Mouse (Mus musculus) gastrocnemius, adult 8-10 months (tissue): ENCODE measurements around the gene Papola. TPM values are rescaled to one million over a fixed set of nuclear protein-coding genes. Genes with fewer than 3 reads are reported as not detected.
"Not testable (repeated sequence)": the region's sequence is repeated elsewhere in the genome, so short reads cannot be mapped to it uniquely, and the experiment has no call there.

Experiments
- DNase-seq, 2 experiments: peaks; one replicate each; pipeline ENCODE4 v3.0.0; 2022; ENCODE audit warnings: low spot score in 2 of 2
- total RNA-seq, 4 experiments: library from RNA; stranded (reverse); gene quantifications; 2 replicates each; pipeline ENCODE4 v1.2.4; 2022

Papola gene
- total RNA-seq, 4 experiments from 2014 or later, result 58.1 to 82.8 (median 62.0) TPM

DNA sequence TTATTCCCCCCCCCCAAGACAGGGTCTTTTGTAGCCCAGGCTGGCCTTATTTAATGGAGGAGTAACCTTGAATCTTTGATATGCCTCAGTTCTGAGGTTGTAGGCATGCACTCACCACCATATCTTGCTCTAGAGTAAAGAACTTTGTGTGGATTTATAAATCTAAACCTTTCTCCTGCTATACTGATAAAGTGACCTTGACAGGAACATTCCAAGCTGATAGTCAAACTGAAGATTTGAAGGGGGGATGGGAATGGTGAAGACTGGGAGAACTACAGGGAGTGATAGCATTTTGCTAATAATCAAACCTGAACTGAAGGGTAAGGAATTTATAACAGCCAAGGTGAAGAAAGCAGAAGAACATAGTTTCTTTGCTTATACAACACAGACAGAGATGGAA, 13.5 kb downstream of the Papola start:
- no peak for DNase-seq

DNA sequence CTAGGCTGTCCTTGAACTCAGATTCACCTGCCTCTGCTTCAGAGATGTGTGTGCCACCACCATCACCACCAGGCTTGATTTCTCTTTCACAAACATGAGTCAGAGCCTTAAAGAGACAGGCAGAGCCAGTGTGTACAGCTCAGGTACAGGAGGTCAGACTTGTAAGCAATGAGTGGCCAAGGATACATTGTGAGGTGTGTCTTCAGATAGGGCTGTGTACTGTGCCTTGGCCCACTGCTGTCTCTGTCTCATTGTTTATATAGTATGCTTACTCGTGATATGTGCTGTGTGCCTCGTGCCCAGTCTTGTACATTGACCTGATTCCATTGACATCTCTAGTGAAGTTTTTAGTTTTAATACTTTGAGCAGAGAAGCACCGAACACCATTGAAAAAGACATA, 21.3 kb downstream of the Papola start:
- DNase-seq, result no peak

DNA sequence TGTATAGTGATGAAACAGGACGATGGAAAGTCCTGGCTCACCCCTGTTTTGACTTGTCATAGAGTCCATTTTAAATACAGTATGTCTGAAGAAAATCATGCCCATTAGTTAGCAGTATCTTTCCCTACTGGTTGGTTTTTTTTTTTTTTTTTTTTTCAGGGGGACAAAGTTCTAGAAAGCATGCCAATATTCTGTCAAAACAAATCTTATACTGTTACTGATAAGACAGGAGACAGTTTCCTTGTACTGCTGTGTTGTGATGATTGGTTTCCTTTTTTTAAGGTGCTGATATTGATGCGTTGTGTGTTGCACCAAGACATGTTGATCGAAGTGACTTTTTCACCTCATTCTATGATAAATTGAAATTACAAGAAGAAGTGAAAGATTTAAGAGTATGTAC, 21.7 kb downstream of the Papola start:
- no peak for DNase-seq

DNA sequence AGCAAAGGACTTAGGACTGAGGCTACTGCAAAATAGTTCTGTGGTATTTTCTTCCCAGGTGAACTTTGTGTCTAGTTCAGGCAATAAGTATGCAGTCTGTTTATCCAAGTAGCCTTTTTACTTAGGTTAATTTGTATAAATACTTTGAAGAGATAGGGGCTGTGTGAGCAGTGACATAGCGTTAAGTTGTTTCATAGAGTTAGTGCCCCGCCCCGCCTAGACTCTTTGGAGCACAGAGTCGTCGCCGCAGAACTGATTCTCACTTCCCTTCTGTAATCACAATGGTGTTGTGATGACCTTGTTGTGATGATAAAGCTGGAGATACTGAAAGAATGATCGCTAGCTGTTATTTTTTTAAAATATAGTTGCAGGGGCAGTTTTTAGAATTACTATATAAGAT, 22.9 kb downstream of the Papola start:
- no peak for DNase-seq

DNA sequence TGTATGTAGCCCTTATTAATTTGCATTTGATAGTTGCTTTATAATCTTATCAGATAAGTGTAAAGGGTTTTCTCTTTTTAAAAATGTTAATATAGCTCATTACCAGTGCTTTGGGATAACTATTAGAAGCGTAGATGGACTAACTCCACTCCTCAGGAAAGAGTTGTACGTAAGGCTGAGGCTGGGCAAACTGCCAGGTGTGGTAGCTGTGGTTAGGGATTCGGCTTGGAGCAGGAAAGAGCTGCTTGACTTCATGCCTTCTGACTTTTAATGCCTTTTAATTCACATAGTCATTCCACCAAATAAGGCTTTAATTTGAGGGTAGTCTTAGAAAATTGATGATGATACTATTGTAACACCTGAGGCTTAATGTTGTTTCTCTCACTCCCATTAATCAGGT, 24.5 kb downstream of the Papola start:
- DNase-seq, result no peak

DNA sequence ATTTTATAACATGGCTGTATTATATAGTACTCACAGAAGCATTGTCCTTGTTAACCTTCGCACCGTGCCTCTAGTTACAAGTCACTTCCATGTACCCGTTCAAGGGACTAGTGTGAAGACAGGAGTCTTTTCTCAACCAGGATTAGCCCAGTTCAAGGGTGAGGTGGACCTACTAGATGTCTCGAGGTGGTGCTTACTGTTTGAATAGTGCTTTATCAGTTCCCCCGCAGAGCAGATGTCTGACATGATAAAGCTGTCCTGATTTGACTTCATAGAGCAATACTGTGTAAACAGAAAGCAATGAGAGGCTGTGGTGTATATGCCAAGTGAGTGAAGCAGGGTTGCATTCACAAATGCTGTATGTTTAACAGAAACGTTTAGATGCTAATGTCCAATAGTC, 26.1 kb downstream of the Papola start:
- no peak for DNase-seq

DNA sequence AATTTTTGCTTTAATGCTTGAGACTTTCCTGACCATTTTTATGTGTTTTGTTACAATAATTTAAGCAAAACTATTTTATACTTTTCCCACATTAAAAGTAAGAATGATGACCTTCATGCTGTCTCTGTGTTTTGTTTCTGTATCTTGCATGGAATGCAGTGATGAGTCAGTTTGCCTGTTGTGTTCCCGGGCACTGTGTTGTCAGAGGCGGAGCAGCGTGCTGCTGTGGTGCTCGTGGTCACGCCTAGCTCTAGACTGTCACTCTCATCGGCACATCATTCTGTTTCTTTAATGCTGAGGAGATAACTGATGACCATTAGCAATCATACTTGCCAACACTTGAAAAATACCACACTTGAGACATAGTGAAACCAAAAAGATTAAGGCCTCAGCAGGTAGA, 29.5 kb downstream of the Papola start:
- no peak for DNase-seq

DNA sequence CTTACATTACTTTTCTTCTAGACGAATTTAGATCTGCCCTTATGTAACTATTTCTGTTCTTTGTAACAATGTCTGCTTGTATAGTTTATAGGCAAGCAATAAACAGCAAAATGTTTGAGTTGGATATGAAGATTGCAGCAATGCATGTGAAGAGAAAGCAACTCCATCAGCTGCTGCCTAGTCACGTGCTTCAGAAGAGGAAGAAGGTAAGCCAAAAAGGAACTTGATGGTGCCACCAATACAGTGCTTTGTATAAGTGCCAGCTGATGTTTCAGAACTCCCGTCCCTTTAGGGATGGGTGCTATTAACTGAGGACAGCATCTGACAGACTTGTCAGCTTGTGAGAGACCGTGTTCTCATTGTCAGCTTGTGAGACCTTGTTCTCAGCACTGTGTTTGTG, 39.0 kb downstream of the Papola start:
- DNase-seq, result no peak

DNA sequence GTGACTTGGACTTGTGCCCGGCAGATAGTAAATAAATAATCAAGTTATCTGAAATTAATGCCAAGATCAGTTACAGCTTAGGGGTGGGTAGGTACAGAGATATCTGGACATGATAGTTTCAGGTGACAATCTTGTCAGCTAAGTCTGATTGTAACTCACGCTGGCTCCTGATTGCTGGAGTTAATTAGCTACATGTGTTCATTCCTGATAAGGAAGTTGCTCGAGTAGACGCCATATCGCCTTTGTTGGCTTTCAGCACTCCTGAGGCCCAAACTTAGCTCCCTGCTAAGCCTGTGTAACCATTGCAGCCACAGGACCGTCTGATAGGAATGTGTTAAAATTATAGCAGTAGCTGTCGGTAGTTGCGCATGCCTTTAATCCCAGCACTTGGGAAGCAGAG, 40.2 kb downstream of the Papola start:
- DNase-seq, result no peak

DNA sequence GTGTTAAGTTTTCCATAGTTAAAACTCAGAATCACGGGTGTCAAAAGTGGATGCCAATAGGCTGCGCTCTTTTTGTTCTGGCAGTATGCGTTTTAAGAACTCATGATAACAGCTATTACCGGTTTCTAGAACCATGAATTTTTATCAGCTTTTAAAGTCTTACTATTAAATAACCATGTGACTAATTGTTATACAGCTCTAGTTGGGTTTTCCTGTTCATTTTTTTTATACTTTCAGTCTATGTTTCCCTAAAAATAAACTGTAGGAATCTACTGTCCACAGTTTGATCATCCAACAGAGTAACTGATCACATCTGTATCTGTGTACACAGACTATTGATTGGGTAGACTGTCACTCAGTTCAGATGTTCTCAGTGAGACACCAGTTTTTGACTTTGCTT, 40.8 kb downstream of the Papola start:
- DNase-seq, result no peak

DNA sequence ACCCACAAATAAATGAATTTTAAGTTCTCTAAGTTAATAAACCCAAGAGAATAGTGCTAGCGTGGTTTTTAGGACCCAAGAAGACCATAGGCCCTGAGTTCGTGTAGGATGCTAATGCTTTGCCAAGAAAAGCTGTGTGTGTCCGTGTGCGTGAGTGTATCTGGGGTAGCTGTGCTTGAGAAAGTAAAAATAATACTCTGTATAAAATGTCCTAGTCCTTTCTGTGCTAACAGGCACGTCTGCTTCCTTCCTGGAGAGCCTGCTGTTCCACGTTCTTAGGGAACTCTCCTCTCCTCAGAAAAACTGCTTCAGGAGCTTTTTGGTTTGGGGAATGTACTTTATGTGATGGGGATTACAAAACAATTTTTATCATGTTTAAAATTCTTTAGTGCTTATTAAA, 48.0 kb downstream of the Papola start:
- DNase-seq, result no peak

DNA sequence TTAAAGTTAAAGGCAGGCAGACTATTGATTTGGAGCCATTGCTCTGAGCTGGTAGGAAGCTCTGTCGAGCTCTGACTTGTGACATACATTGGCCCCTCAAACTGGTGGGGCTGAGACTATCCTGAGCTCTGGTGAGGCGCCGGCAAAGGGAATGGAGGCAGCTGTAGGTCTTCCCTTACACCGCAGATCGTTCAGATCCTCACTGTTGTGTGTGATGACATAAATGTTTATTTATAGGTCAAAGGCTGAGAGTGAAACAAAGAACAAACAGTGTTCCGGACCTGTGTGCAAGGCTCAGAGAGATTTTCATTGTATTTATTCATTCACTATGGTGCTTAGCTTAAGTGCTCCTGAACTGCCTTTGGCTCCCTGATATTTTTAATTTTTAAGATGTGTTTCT, 50.4 kb downstream of the Papola start:
- no peak for DNase-seq

DNA sequence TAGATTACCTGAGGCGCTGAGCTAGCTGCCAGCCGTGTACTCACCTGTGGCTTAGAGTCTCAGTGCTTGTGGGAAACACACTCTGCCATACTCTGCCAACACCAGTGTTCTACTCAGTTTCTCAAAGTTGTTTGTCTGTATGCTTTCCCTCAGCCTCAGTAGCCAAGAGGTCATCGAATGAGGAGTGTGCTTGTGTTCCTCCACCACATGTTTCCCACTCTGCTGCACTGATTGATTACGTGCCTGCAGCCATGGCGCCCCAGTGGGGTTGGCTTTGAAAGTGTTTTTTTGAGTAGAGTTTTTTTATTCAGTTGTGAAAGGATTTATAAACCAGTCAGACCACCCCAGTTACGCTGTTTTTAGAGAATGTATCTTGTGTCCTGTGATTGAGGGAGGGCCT, 51.1 kb downstream of the Papola start:
- no peak for DNase-seq

DNA sequence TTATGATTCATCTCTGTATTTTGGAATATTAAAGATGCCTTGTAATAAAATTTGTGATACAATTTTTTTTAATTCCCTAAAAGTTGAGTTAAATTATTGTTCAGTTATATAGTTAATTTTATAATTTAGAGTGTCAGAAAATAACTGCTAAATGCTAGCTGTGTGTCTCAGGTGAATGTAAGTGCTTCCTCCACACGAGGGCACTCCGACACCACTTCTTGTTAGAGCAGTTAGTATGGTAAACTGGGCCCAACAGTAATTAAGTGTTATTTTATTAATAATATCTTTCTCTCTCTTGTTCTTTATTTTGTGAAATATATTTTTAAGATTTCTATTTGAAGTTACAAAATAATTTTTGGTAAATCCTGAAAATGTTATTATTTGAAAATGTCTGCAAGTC, 51.7 kb downstream of the Papola start:
- DNase-seq, result no peak

DNA sequence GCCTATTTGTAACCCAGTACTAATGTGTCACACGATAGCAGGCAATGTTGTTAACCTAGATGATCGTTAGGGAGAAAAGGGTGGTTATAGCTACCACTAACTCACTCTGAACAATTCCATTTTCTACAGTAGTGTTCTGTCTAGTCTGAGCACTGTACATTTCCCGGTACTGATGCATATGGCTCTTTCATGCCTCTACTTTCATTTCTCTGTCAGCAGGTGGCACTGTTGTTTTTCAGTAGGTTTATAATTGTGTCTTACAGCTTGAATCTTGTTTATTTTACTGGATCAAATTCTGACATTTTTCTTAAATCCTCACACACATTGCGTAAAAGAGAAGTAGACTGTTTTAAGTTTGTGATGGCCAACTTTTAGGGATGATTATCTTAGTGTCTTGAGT, 54.6 kb downstream of the Papola start:
- no peak for DNase-seq

DNA sequence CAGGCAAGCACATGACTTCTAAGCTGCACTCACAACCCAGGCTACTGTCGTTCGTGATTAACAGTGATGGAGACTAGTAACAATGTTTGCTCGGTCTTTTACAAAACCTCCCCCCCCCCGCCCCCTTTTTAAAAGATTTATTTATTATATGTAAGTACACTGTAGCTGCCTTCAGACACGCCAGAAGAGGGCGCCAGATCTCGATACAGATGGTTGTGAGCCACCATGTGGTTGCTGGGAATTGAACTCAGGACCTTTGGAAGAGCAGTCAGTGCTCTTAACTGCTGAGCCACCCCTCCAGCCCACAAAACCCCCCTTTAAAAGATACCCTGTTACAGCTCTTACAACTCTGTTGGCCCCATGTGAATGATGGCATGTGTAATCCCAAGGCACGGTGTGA, 56.1 kb downstream of the Papola start:
- not testable (repeated sequence) for DNase-seq

DNA sequence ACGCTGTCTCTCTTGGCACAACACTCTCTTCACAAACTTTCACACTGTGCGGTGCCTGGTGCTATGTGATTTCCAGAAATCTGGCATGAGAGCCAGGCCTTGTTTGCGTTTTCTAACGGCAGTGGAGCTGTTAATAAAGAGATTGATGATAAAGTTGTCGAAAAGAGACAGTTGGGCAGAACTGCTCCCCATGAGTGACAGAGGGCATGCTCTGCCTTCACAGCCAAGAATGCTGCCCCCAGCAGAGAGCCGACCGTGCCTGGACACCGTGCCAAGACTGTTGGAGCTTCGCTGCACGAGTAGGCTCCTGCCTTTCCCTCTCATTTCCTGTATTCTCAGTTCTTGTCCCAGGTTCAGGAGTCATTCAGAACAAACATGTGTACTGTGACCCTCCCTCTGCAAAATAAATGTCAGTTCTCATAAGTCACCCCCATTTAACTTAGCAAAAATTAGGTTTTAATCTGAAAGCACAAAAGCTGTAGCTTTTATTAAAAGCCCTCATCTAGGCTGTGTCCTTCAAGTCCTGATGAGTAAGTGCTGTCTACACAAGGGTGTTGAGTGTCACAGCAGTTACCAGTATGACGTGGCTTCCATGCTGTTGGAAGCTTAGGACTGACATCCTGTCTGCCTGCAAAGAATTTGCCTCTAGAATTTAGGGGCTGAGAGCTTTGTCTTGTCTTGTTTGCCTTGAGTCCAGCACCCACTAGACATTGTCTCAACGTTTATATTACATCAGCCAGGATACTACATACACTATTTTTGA, 58.9 kb downstream of the Papola start:
- DNase-seq, result no peak

DNA sequence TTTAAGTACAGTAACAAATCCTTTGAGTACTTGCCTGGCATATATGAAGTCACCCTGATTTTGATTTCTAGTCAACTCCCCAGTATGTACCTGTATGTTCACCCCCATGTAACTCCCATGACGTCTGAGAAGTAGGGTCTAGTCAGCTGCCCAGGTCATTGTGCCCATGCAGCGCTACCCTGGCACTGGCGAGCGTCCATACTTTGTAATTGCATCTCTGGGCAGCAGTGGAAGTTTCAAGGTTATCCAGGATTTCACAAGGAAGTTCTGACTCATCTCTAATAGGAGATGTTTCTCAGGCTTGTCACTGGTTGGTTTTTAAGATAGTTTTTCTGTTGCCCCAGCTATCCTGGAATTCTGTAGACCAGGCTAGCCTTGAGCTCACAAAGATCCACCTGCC, 59.9 kb downstream of the Papola start:
- peak in 1 of 2 experiments; percentile 17 for DNase-seq

DNA sequence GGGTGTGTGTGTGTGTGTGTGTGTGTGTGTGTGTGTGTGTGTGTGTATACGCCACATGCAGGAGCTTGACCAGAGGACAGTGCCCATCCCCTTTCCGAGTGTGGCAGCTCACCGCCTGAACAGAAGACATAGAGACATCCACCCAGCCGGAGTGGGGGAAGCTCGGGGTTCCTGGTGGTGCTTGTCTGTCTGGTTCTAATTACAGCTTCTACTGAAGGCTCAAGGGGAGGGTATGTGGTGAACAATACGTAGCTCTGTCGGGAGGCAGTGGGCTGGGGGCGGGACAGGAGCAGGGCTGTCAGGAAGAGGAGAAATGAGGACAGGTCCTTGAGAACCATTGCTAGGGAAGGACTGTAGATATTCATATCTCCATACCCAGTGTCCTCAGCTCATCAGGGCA, 64.6 kb downstream of the Papola start:
- no peak for DNase-seq

DNA sequence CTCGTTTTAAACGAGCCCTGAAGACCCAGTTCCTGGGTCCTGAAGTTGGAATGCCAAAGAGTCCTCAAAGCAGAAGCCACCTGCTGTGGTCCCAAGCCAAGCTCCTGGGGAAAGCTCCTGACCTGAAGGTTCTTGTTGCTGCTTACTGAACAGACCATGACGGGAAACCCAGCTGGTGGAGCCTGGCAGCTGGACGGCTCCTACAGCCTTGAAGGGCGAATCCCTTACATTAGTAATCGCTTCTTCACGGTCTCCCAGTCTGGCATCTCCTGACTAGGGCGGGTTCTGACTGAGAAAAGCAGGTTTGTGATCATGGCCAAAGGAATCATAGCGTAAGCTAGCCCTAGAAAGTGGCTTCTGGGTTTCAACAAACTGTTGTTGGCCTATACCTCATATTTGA, 66.2 kb downstream of the Papola start:
- DNase-seq, result no peak

DNA sequence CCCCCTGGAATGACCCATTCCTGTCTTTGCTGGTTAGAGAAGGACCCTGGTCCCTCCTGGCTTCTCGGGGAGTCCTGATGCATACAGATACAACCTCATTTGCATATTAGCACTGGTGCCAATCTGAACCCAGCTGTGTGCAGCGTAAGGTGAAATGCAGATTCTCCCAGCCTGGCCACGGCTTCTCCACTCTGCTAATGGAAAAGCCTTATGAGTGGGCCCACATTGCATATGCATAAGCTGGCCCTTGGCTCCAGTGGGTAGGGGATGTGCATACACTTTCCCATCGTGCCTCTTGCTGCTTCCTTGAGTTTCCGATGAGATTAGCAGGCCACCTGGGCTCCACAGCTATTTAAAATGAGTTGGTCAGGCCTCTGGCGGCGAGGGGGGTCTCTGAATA, 68.3 kb downstream of the Papola start:
- DNase-seq, result no peak

DNA sequence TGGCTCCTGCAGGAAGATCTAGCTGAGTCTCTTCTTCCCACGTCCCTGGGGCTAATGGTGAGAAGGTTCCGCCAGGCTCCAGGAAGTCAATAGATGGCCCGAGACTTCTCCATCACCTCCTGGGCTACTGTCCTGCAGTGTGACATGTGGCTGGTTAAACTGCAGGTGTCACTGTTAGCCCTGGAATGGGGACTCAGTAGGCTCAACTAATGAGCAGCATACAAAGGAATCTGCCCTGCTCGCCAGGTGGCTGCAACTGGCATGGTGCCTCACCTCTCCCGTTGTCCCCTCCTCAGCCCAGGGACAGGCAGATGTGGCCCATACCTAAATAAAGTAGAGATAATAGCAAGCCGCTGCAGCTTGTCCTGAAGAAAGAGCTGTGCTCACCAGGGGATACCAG, 70.1 kb downstream of the Papola start:
- no peak for DNase-seq

DNA sequence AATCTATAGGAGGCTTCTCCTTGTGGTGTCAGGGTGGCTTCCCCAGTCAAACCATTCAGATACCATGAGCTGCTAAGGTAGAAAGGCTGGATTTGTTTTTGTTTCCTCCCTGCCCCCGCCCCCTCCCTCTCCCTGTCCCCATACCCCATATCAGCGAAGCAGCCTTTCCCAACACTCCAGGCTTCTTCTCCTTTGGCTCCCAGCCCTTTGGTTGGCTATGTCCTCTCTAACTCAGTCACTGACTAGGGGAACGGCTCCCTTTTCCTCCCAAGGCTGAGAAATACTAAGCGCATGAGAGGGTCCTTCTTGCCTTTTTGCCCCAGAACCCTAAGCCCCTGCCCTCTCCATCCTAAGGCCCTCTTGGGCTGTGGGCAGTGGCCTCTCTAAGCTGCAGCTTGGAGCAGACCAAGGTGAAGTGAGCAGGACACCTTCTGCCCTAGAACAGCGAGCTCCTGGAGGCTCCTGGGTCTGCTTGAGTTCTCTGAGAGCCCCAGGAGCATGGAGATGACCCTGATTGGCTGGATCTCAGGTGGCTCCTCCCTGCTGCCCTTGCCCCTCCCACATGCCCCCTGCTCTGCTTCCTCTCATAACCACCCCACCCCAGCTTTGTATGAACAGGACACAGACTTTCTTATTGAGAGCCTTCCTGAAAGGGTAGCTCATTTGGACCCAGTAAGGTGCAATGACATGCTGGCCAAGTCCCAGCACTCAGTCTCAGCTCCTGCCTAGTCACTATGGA, 73.6 kb downstream of the Papola start:
- no peak for DNase-seq
